Mouse (Mus musculus) thymus, adult 2 months (tissue): Measurements from ENCODE around the gene Il12b.

Experiments
- CTCF ChIP-seq: fragments of 200-500 bp; IDR thresholded peaks from 2 replicates; pipeline ENCODE4 v1.5.1; 2012; ENCODE audit warnings: mild to moderate bottlenecking, control low read depth, low read length, moderate library complexity, borderline replicate concordance; ENCODE audit not compliant: control insufficient read depth, poor library complexity, insufficient read depth; ENCODE audit errors: extremely low read depth
- POLR2A ChIP-seq: fragments of 200-500 bp; IDR thresholded peaks from 2 replicates; pipeline ENCODE4 v1.6.1; 2012; ENCODE audit warnings: mild to moderate bottlenecking, low read length, control low read depth, moderate library complexity; ENCODE audit not compliant: control insufficient read depth, poor library complexity, insufficient read depth; ENCODE audit errors: extremely low read depth

- TF ChIP-seq POLR2A, result no peak
- TF ChIP-seq CTCF, result no peak
These were observed 12.4 kb downstream of the Il12b start for GRCm38 (mm10) chr11:44412276-44412675.
